Mouse (Mus musculus) lung, adult 18-20 months (tissue): Measurements from ENCODE around the gene S1pr2.
A peak's percentile ranks its signal among the peaks of the same experiment; 100 is the strongest.
"Not testable (repeated sequence)": the region's sequence is repeated elsewhere in the genome, so short reads cannot be mapped to it uniquely, and the experiment has no call there.

Source experiments
- DNase-seq, 2 experiments: peaks; one replicate each; pipeline ENCODE4 v3.0.0; 2022; ENCODE audit warnings: mixed read lengths in 2 of 2

The S1pr2 gene

DNA sequence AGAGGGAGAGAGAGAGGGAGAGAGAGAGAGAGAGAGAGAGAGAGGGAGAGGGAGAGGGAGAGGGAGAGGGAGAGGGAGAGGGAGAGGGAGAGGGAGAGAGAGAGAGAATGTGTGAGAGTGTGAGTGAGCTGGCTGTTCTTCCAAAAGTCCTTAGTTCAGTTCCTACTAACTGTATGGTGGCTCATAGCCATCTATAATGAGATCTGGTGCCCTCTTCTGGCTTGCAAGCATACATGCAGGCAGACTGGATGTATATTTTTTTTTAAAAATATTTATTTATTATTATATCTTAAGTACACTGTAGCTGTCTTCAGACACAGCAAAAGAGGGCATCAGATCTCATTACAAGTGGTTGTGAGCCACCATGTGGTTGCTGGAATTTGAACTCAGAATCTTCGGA lies 21.8 kb upstream of the S1pr2 start:
- DNase-seq: not testable (repeated sequence)

DNA sequence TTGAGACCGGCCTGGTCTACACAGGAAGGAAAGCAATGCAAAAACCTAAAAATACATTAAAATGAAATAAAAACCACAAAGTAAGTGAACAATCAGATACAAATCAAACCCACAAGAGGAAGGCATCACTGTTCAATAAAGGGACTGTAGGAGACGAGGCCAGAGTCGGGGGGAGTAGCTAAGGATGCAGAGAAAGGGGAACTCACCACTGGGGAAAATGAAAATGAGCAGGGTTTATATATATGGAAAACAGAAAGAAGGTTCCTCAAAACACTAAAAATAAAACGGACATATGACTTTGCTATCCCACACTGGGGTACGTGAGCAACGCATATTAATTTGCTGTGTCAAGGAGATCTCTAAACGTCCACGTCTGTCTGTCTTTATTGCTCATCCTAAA lies 20.5 kb upstream of the S1pr2 start:
- no peak for DNase-seq

DNA sequence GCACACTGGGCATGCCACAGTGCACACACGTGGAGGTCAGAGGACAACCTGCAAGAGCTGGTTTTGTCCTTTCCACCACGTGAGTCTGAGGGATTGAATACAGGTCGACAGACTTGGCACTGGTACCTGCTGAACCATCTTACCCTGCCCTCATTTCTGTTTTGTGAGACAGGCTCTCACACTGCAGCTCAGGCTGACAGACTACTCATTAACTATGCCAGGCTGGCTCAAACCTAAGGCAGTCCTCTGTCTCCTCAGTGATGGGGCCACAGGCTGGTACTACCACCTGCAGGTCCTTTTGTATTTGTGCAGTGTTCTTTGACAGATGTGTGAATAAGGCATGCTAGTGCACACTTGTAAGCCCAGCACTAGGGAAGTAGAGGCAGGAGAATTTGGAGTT lies 18.5 kb upstream of the S1pr2 start:
- DNase-seq: no peak

DNA sequence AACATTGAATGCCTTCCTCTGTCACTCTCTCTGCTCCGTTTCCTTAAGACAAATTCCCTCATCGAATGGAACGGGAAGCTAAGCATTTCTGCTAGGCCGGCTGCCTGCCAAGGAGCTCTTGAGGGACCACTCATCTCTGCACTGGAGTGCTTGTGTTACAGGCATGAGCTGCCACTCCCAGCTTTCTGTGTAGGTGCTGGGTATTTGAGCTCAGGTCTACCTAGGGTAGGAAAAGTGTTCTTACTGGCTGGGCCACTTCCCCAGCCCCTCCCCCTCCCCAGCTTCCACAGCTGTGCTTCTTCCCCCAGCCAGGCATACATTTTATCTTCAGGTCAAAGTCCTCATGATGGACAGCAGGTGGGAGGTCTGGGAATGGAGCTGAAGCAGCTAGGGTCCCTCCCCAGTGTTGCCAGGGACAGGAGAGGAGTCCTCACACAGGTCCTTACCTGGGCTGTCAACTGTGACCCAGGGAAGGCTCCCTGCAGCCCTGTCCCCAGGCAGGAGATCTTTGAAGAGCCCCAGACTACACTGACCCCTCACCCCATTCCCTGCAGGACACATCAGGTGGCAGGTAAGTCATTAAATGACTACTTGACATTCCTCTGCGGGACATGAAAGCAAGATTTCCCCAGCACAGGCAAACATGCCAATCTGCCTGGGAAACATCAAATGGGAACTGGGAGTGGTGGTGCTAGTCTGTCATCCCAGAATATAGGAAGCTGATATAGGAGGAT lies 16.8 kb upstream of the S1pr2 start:
- peak; percentile 93 to 94 for DNase-seq

DNA sequence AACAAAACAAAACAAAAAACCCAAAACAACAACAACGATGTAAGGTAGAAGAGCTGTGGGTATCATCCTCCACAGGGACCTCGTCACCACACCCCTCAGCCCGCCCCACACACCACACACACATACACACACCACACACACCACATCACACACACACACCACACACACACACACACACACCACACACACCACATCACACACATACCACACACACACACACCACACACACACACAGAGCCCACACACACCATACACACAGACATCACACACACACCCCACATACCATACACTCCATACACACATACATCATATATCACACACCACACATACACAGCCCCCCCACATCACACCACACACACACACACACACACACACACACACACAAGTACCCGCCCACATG lies 15.0 kb upstream of the S1pr2 start:
- no peak for DNase-seq

DNA sequence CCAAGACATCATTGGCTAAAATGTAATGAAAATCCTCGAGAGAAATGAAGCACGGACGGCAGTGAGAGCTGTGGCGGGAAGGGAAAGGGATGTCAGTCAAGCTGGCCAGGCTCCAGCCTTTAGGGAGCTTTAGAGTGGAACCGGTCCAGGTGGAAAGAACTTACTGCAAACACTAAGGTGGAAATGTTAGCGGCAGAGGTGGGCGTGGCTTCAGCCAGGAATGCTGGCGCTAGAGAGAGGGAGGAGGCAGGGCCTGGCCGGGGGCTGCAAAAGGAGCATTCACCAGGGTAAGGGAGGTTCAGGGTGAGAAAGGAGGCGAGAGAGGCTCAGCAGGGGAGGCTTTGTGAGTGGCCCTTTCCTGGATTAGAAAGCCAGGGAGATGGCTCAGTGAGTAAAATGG lies 14.3 kb upstream of the S1pr2 start:
- peak; percentile 82 to 86 for DNase-seq

DNA sequence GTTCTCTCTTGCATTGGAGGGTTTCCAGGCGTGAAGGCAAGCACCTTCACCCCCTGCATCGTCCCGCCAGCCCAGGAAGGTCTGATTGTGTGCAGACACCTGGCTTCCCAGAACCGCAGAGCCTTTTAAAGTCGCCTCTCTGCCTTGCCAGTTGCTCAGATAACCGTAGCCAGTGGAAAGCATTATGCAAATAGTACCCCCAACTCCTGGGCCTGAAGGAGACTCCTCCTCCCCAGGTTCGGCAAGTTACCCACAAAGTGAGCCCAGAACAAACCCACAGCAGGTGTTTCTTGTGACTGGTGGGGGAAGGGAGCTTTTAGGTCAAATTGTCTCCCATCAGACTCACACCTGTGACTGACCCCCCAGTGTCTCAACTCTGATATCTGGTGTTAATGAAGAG lies 11.4 kb upstream of the S1pr2 start:
- no peak for DNase-seq

DNA sequence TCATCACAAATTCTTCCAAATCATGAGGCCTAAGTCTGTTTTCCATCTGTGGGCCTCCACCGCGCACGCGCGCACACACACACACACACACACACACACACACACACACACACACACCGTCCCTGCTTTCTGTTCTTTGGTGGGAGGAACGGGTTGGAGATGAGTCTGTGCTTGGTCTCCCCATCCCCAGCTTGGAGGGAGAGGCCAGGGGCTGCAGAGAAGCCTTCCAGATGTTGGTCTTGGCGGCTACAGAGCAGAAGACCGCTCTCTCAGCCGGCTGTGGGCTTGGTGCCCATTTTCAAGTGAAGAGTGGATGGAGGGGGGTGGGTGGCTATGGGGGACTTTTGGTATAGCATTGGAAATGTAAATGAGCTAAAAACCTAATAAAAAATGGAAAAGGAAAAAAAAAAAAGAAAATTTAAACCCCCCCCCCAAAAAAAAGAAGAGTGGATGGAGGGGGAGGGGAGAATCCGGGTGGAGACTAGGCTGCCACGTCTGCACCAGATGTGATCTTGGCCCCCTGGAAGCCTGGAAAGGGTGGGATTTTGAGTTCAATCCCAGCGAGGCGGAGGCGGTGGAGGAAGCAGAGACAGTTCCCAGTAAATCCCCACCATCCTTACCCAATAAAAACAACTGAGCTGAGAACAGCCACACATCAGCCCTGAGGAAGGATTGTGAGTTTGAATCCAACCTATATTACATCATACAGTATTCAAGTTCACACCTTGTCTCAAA lies 10.5 kb upstream of the S1pr2 start:
- no peak for DNase-seq

DNA sequence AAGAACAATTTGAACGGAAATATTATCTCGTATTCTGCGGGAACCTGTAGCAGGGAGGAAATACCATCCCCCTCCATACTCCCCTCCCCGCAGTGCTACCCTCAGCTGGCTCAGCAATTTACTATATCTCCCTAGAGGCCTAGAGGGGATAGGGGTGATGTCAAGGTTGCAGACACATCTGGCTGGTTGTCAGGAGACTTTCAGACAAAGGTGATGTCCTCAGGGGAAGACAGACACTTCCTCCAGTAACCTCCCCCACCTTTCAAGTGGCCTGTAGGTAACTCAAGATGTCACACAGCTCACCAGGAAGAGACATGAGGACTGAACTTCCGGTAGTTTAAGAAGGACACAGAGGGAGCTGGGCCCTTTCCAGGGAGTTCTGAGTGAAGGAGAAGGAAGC lies 6.6 kb upstream of the S1pr2 start:
- no peak for DNase-seq

DNA sequence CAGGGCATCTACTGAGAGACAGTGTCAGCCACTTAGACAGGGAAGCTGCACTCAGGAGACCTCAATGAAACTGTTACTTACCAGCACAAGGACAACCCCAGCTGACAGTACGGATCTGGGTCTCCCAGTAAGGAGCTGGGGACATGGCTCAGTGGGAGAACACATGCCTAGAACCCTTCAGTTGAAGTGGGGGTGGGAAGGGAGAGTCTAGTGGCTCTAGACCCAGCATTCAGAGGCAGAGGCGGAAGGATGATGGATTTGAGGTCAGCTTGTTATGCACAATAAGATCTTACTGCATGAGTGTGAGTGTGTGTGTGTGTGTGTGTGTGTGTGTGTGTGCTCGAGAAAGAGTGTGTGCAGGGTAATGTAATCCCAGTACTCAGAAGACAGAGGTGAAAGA lies 5.6 kb upstream of the S1pr2 start:
- no peak for DNase-seq

DNA sequence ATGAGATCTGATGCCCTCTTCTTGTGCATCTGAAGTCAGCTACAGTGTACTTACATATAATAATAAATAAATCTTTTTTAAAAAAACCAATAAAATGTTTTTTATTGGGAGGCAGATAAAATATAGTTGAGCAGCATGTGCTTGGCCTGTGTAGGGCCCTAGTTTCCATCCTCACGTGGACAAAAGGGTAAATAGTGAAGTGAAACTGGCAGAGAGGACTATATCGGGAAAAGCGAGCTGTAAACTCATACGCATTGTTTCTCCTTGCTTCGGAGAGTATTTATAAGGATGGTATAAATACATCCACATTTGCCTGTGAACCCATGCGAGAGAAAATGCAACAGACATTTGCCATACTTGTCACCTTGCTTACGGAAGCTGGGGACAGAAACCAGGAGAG lies 3.2 kb upstream of the S1pr2 start:
- no peak for DNase-seq

DNA sequence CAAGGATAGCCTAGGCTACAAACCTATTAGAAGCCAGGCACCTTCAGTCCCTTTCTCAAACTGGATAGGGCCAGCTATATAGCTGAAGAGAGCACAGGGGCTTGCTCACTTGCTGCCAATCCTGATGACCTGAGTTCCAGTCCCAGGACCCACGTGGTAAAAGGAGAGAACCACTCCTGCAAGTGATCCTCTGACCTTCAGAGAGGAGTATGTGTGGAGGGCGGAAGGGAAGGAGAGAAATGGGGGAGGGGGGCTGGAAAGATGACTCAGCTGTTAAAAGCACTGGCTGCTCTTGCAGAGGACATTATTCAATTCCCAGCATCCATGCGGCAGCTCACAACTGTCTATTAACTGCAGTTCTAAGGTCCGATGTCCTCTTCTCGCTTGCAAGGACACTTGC lies 2.6 kb upstream of the S1pr2 start:
- DNase-seq: no peak

DNA sequence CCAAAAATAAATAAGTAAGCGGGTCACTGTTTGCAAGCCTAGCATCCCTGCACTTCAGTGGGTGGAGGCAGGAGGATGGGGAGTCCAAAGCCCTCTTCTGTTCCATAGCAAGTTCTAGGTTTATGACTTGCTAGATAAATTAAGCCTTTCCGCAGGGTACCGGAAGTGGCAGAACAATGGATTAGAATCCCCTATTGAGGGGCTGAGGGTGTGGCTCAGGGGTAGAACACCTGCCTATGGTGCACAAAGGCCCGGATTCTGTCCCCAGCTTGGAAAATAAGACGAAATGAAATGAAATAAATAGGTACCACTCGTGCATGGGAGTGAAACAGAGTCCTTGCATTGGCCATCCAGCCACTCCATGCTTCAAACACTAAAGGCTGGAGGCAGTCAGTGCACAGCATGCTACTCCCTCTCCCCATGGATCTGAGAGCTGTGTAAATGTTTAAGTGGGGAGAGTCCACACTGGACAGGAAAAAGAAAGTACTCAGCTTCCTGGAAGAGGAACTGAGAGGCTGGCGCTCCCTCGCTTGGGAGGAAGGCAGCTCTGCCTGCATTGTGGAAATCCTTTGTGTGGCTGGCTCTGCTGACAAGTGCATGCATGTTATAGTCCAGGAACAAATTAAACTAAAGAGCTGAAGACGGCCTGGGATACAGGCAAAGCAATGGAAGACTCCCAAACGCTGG lies 2.0 kb upstream of the S1pr2 start:
- DNase-seq: no peak

DNA sequence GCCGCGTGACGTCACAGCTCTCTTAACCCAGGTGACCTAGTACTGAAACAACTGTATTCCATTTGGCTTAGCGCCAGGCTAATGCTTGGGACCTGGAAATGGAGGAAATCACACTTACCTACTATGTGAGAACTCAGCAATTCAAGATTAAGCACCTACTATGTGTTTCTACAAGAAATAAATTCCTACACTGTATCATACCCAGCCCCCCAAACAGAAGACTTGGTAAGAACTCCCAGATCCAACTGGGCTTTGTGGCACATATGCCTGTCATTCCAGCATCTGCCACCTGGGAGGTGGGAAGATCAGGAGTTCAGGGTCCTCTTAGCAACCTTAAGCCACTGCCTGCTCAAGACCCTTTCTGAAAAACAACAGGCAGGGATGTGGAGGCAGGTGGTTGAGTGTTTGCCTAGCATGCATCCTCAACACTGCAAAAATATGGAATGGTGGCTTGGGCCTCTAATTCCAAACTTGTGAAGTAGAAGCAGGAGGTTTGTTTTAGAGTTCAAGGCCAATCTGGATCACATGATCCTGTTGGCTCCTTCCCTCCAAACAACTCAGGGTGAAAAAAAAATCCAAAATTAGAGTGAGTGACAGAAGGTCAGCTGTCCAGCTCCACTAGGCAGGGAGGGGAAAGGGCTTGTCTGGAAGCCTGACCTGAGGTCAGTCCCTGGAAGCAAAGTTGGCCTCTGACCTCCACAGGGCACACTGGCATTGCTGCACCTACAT lies 544 bp upstream of the S1pr2 start:
- DNase-seq: no peak

DNA sequence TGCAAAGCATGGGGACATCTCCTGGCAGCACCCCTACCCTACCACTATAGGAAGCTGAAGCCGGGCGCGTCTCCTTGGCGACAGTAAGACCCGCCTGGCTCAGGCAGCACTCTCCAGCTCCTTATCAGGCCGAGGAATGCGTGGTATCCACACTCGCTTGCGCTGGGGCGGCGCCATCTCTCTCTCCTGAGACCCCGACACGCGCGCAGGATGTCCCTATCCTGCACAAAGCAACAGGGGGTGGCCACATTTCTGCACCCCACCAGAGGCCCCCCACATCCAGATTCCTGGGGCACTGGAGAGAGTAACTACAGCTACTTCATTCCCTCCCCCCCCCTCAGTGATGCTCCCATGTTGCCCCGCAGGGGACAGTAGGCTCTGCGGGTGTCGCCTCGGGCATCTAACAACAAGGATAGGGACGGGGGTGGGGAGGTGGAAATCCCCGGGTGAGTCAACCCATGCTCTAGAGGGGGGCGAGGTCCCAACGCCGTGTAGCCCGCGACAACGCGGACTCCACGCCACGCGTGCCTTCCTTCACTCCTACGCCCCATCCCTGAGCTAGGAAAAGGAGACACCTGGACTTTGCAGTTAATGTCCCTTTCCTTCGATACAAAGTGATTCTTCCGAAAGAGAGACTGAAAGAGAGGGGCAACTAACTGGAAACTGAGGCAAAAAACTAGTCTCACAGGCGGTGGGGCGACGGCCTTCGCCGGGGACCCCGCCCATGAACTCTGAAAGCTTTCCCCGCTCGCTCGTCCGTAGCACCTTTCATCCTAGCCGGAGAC lies 958 bp downstream of the S1pr2 start:
- DNase-seq: peak; percentile 75 to 76

DNA sequence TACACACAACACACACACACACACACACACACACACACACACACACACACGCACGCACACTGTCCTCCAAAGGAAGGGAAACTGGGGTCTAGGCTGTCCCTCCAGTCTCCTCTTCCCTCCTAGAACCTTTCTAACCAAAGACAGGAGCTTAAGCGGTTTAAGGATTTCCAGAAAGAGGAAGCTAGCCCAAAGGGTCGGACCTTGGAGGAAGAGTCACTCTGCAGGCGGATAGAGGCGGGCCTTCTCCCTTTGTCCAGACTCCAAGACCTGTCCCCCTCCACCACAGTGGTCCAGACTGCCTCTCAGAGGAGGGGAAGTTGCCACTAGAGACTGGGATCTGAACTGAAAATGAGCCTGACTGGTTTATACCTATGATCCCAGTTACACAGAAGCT lies 2.9 kb downstream of the S1pr2 start:
- no peak for DNase-seq

DNA sequence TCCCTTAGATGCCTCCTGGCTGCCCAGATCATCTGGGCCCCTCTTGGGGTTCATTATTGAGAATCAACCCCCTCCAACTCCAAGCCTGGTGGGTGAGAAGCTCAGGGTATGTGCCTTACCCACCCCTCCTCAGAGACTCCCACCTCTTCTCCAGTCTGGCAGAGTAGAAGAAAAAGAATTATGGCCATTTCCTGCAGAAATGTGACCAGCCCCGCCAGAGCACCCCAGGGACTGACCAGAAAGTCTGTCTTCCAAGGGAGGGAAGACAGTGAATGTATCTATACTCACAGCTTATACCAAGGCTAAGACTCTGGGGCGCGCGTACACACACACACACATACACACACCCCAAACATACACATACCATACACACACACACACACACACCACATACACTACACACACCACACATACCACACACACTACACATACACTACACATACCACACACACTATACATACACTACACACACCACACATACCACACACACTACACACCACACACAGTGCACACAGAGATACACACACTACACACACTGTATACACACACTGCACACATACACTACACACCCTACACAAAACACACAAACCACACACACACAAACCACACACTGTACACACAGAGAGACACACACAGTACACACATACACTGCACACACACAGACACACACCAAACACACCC lies 3.4 kb downstream of the S1pr2 start:
- no peak for DNase-seq

DNA sequence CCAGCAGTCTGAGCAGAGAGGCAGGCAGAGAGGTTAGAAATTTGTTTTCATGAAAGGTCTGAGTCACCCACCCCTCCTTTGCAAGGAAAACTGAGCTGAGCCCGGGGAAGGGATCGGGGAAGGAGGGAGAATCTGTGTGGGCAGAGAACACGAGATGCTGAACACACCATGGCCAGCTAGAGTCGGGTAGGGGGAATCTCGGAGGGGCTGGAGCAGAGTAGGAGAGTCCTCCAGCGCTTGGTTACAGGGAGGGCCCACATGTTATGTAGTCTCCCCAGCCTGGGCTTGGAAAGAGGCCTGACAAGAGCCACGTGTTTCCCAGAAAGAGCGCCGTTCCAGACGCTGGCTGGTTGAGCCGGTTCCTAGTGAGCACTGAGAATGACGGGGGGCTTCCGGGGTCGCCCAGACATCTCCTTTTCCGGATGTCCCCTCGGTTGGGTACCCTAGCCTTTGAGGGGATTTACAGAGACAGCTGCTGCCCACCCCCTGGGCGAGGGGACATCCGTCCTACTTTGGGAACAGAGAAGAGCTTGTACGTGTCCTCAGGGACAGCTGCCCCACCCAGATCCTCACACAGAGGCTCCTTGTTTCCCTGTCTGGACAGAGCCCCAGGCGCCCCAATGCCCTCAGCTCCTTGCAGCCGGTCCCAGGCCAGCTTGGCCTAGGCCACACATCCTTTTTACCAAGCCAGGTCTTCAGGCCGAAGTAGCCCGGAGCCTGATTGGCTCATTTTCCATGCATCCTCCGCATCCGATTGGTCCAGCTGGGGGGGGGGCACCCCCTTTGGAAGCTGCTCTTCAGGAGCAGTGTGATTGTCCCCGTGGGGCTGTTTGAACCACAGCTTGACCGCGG lies 4.2 kb downstream of the S1pr2 start:
- DNase-seq: peak in 1 of 2 experiments; percentile 56

DNA sequence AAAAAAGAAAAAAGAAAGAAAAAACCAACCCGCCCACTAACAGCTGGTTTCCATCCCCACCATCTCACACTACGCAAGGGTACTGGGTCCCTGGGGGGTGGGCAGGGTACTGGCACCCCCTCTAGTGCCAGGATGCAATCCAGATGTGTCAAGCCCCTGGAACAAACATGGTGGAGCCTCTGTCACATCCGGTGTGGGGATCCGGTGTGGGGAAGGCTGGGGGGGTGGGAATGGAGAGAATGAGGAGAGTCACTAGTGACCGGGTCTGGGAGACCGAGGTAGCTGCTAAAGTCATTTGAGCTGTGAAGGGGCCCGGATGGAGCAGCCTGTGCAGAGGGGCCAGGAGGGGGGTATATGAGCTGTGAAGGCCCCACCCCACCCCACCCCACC lies 4.8 kb downstream of the S1pr2 start:
- no peak for DNase-seq

DNA sequence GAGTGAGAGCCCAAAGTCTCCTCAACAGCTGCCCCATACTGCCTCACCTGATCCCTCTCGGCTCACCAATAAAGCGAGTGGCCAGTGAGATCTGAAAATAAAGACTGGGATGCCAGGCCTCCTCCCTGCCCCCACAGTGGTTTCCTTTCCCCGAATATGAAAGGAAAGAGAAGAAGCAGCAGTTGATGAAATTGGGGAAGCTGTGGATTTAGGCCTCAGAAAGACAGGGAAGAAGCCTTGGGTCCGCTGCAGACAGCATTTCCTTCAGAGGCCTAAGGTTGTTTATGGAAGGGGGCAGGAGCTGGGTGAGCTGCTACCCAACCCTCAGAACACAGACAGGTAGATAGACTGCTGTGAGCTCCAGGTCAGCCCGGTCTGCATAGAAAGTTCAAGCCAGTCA lies 9.8 kb downstream of the S1pr2 start:
- no peak for DNase-seq

DNA sequence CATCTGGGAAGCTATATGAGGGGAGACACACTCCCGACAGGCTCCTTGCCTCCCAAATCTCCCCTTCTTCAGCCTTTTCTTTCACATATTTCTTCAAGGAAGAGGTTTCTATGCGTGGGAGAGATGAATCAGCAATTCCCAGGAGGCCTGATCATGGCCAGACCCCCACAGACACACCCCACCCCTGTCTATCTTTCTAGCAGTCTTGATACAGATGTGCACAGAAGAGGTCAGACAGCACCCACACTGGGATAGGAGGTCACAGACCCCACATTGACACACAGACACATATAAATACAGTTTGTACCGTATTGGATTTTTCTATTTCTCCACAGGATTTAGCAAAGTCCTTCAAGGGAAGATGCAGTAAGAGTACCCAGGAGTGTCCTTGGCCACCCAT lies 10.6 kb downstream of the S1pr2 start:
- no peak for DNase-seq
